Mouse (Mus musculus) CH12.LX (cell line): ENCODE data around the gene Gm9803. TPM values are rescaled to one million over a fixed set of nuclear protein-coding genes. Genes with fewer than 3 reads are reported as not detected.

Source experiments
- DNase-seq: peaks from one replicate; pipeline ENCODE4 v3.0.0-alpha.2; 2013; ENCODE audit errors: extremely low read depth
- H3K27ac ChIP-seq: 2 replicates; pipeline ENCODE4 v1.5.1; 2012; ENCODE audit warnings: low read depth, mild to moderate bottlenecking, control low read depth, moderate library complexity; ENCODE audit not compliant: insufficient read depth
- H3K27me3 ChIP-seq: replicated peaks from 2 replicates; pipeline ENCODE3; 2012; ENCODE audit warnings: inconsistent platforms
- H3K36me3 ChIP-seq, 2 experiments: replicated peaks in 1 of 2; 2 replicates each; pipeline versions ENCODE3 to v1.6.1; 2012; ENCODE audit warnings: inconsistent platforms in 1 of 2, low read length in 1 of 2, mild to moderate bottlenecking in 1 of 2, mixed read lengths in 1 of 2, moderate library complexity in 1 of 2; ENCODE audit not compliant: control insufficient read depth in 1 of 2, insufficient read depth in 1 of 2
- H3K4me1 ChIP-seq, 2 experiments: 2 replicates each; pipeline ENCODE4 v1.6.1; 2012; ENCODE audit warnings: inconsistent platforms in 1 of 2, moderate library complexity in 1 of 2; ENCODE audit not compliant: insufficient read depth in 2 of 2, control insufficient read depth in 1 of 2
- H3K4me2 ChIP-seq: 2 replicates; pipeline ENCODE4 v1.6.1; 2012; ENCODE audit warnings: low read depth, mild to moderate bottlenecking, control low read depth; ENCODE audit not compliant: poor library complexity, insufficient read depth, severe bottlenecking
- H3K4me3 ChIP-seq, 3 experiments: fragments of 150-350 bp in 1 of 3; sonication (generic) in 1 of 3; replicated peaks in 1 of 3; 2 replicates each; pipeline versions ENCODE3 to v1.5.1; 2011 to 2012; ENCODE audit warnings: low read depth in 2 of 3, low read length in 2 of 3, mild to moderate bottlenecking in 2 of 3, moderate library complexity in 2 of 3, control low read depth in 1 of 3, improper control_type of control experiment in 1 of 3, inconsistent platforms in 1 of 3, mixed read lengths in 1 of 3; ENCODE audit not compliant: poor library complexity in 1 of 3
- H3K79me2 ChIP-seq: replicated peaks from 2 replicates; pipeline ENCODE4 v1.6.1; 2012; ENCODE audit warnings: mild to moderate bottlenecking, moderate library complexity; ENCODE audit not compliant: control insufficient read depth, poor library complexity, insufficient read depth, severe bottlenecking; ENCODE audit errors: extremely low read depth
- H3K9ac ChIP-seq: 2 replicates; pipeline ENCODE4 v1.6.1; 2012; ENCODE audit warnings: low read depth, mild to moderate bottlenecking, control low read depth, moderate library complexity; ENCODE audit not compliant: insufficient read depth
- H3K9me3 ChIP-seq: replicated peaks from 2 replicates; pipeline ENCODE3; 2012; ENCODE audit warnings: low read length, inconsistent platforms, mixed read lengths
- BHLHE40 ChIP-seq: IDR thresholded peaks from 2 replicates; pipeline ENCODE4 v1.6.1; 2011; ENCODE audit warnings: mild to moderate bottlenecking, low read depth, low read length, improper control_type of control experiment
- CHD1 ChIP-seq: IDR thresholded peaks from 2 replicates; pipeline ENCODE4 v1.6.1; 2012; ENCODE audit warnings: low read depth, low read length, improper control_type of control experiment, inconsistent platforms
- CHD2 ChIP-seq: IDR thresholded peaks from 2 replicates; pipeline ENCODE4 v1.6.1; 2011; ENCODE audit warnings: low read length, improper control_type of control experiment
- CTCF ChIP-seq, 2 experiments: IDR thresholded peaks in 1 of 2; conservative IDR thresholded peaks in 1 of 2; 2 replicates each; pipeline ENCODE4 v1.5.1; 2011 to 2012; ENCODE audit warnings: low read depth in 2 of 2, low read length in 2 of 2, improper control_type of control experiment in 1 of 2, inconsistent platforms in 1 of 2, mild to moderate bottlenecking in 1 of 2, moderate library complexity in 1 of 2
- E2F4 ChIP-seq: IDR thresholded peaks from 2 replicates; pipeline ENCODE4 v1.6.1; 2011; ENCODE audit warnings: low read depth, low read length, improper control_type of control experiment; ENCODE audit not compliant: insufficient replicate concordance
- ELF1 ChIP-seq: IDR thresholded peaks from 2 replicates; pipeline ENCODE4 v1.6.1; 2014; ENCODE audit warnings: low read depth, mild to moderate bottlenecking, inconsistent platforms, low read length, improper control_type of control experiment
- EP300 ChIP-seq: IDR thresholded peaks from 2 replicates; pipeline ENCODE4 v1.6.1; 2011; ENCODE audit warnings: low read length, improper control_type of control experiment
- ETS1 ChIP-seq: conservative IDR thresholded peaks from 2 replicates; pipeline ENCODE4 v1.6.1; 2012; ENCODE audit warnings: low read depth, mild to moderate bottlenecking, inconsistent platforms, low read length, improper control_type of control experiment, moderate library complexity
- GABPA ChIP-seq: IDR thresholded peaks from 2 replicates; pipeline ENCODE4 v1.6.1; 2012; ENCODE audit warnings: low read depth, low read length, improper control_type of control experiment, inconsistent platforms; ENCODE audit not compliant: insufficient replicate concordance
- HCFC1 ChIP-seq: IDR thresholded peaks from 2 replicates; pipeline ENCODE4 v1.6.1; 2012; ENCODE audit warnings: low read depth, mild to moderate bottlenecking, inconsistent platforms, low read length, improper control_type of control experiment
- IRF4 ChIP-seq: IDR thresholded peaks from 2 replicates; pipeline ENCODE4 v1.6.1; 2014; ENCODE audit warnings: low read depth, mild to moderate bottlenecking, inconsistent platforms, low read length, improper control_type of control experiment
- JUN ChIP-seq: IDR thresholded peaks from 2 replicates; pipeline ENCODE4 v1.6.1; 2011; ENCODE audit warnings: low read depth, mild to moderate bottlenecking, low read length, improper control_type of control experiment, moderate library complexity; ENCODE audit not compliant: insufficient read depth
- JUND ChIP-seq: conservative IDR thresholded peaks from 2 replicates; pipeline ENCODE4 v1.6.1; 2011; ENCODE audit warnings: low read depth, low read length, improper control_type of control experiment
- KAT2A ChIP-seq: IDR thresholded peaks from 2 replicates; pipeline ENCODE4 v1.6.1; 2012; ENCODE audit warnings: low read length, improper control_type of control experiment, inconsistent platforms; ENCODE audit not compliant: insufficient replicate concordance
- MAFK ChIP-seq: IDR thresholded peaks from 2 replicates; pipeline ENCODE4 v1.6.1; 2011; ENCODE audit warnings: low read length, improper control_type of control experiment; ENCODE audit not compliant: insufficient replicate concordance
- MAX ChIP-seq: IDR thresholded peaks from 2 replicates; pipeline ENCODE4 v1.6.1; 2011; ENCODE audit warnings: low read length, improper control_type of control experiment
- MAZ ChIP-seq: IDR thresholded peaks from 2 replicates; pipeline ENCODE4 v1.6.1; 2012; ENCODE audit warnings: low read depth, mild to moderate bottlenecking, inconsistent platforms, low read length, improper control_type of control experiment, moderate library complexity
- MEF2A ChIP-seq: IDR thresholded peaks from 2 replicates; pipeline ENCODE4 v1.6.1; 2014; ENCODE audit warnings: low read depth, mild to moderate bottlenecking, inconsistent platforms, low read length, improper control_type of control experiment, borderline replicate concordance
- MXI1 ChIP-seq: IDR thresholded peaks from 2 replicates; pipeline ENCODE4 v1.6.1; 2011; ENCODE audit warnings: mild to moderate bottlenecking, low read depth, low read length, improper control_type of control experiment
- MYC ChIP-seq: IDR thresholded peaks from 2 replicates; pipeline ENCODE4 v1.6.1; 2011; ENCODE audit warnings: low read depth, mild to moderate bottlenecking, improper control_type of control experiment, low read length
- NELFE ChIP-seq: IDR thresholded peaks from 2 replicates; pipeline ENCODE4 v1.6.1; 2011; ENCODE audit warnings: low read depth, low read length, improper control_type of control experiment
- NRF1 ChIP-seq: IDR thresholded peaks from 2 replicates; pipeline ENCODE4 v1.6.1; 2014; ENCODE audit warnings: low read depth, mild to moderate bottlenecking, inconsistent platforms, low read length, improper control_type of control experiment, moderate library complexity
- PAX5 ChIP-seq: IDR thresholded peaks from 2 replicates; pipeline ENCODE4 v1.6.1; 2012; ENCODE audit warnings: low read length, inconsistent platforms, mixed read lengths
- POLR2A ChIP-seq: IDR thresholded peaks from 2 replicates; pipeline ENCODE4 v1.6.1; 2011; ENCODE audit warnings: low read depth, mild to moderate bottlenecking, improper control_type of control experiment, low read length
- POLR2AphosphoS2 ChIP-seq: IDR thresholded peaks from 2 replicates; pipeline ENCODE4 v1.6.1; 2011; ENCODE audit warnings: low read depth, low read length, improper control_type of control experiment
- RAD21 ChIP-seq: IDR thresholded peaks from 2 replicates; pipeline ENCODE4 v1.6.1; 2011; ENCODE audit warnings: low read depth, mild to moderate bottlenecking, low read length, improper control_type of control experiment, moderate library complexity
- RCOR1 ChIP-seq: conservative IDR thresholded peaks from 2 replicates; pipeline ENCODE4 v1.6.1; 2012; ENCODE audit warnings: low read depth, mild to moderate bottlenecking, inconsistent platforms, low read length, improper control_type of control experiment
- SIN3A ChIP-seq: IDR thresholded peaks from 2 replicates; pipeline ENCODE4 v1.6.1; 2012; ENCODE audit warnings: low read length, improper control_type of control experiment, inconsistent platforms
- SMC3 ChIP-seq: IDR thresholded peaks from 2 replicates; pipeline ENCODE4 v1.6.1; 2011; ENCODE audit warnings: low read depth, low read length, improper control_type of control experiment
- TBP ChIP-seq: conservative IDR thresholded peaks from 2 replicates; pipeline ENCODE4 v1.6.1; 2011; ENCODE audit warnings: low read depth, low read length, improper control_type of control experiment
- TCF12 ChIP-seq: IDR thresholded peaks from 2 replicates; pipeline ENCODE4 v1.6.1; 2014; ENCODE audit warnings: low read depth, mild to moderate bottlenecking, inconsistent platforms, low read length, improper control_type of control experiment
- UBTF ChIP-seq: IDR thresholded peaks from 2 replicates; pipeline ENCODE4 v1.6.1; 2012; ENCODE audit warnings: low read depth, mild to moderate bottlenecking, inconsistent platforms, low read length, improper control_type of control experiment, moderate library complexity
- USF1 ChIP-seq: IDR thresholded peaks from 2 replicates; pipeline ENCODE4 v1.6.1; 2014; ENCODE audit warnings: low read depth, mild to moderate bottlenecking, inconsistent platforms, low read length, improper control_type of control experiment
- USF2 ChIP-seq: conservative IDR thresholded peaks from 2 replicates; pipeline ENCODE4 v1.6.1; 2011; ENCODE audit warnings: low read depth, low read length, improper control_type of control experiment
- ZC3H11A ChIP-seq: IDR thresholded peaks from 2 replicates; pipeline ENCODE4 v1.6.1; 2012; ENCODE audit warnings: low read depth, mild to moderate bottlenecking, inconsistent platforms, low read length, improper control_type of control experiment
- ZKSCAN1 ChIP-seq: IDR thresholded peaks from 2 replicates; pipeline ENCODE4 v1.6.1; 2012; ENCODE audit warnings: low read depth, inconsistent platforms, low read length, improper control_type of control experiment, borderline replicate concordance
- ZMIZ1 ChIP-seq: IDR thresholded peaks from 2 replicates; pipeline ENCODE4 v1.6.1; 2012; ENCODE audit warnings: low read depth, mild to moderate bottlenecking, inconsistent platforms, low read length, improper control_type of control experiment
- ZNF384 ChIP-seq: IDR thresholded peaks from 2 replicates; pipeline ENCODE4 v1.6.1; 2012; ENCODE audit warnings: low read depth, low read length, improper control_type of control experiment, inconsistent platforms
- dilution Hi-C: fragments of 300-500 bp; cut with MboI; formaldehyde crosslinking; loops from 2 replicates; pipeline ENCODE4 v1.14.3; 2020; ENCODE audit warnings: low sequenced_read_pairs; ENCODE audit not compliant: extremely low pct_unique_long_range_greater_than_20kb, extremely low pct_ligation_motif_present
- in situ Hi-C: fragments of 300-500 bp; cut with MboI; formaldehyde crosslinking; loops from 3 replicates; pipeline ENCODE4 v1.14.3; 2019; ENCODE audit warnings: low sequenced_read_pairs, low pct_ligation_motif_present, low pct_unique_long_range_greater_than_20kb, mixed read lengths
- polyA plus RNA-seq: library from polyadenylated mRNA; unstranded; fragments of >175 nt; gene quantifications from 2 replicates; pipeline ENCODE4 v1.2.1, GENCODE M21; 2012; ENCODE audit warnings: low read depth; ENCODE audit not compliant: insufficient read length
- total RNA-seq, 2 experiments: library from RNA; depleted of rRNA; stranded (reverse); fragments of 300-350 nt in 1 of 2; fragments of >200 nt in 1 of 2; gene quantifications; 2 replicates each; pipeline ENCODE4 v1.2.3; 2012 to 2014

The Gm9803 gene
- total and polyA plus RNA-seq, 3 experiments = 23.2 to 120 (median 99.7) TPM

DNA sequence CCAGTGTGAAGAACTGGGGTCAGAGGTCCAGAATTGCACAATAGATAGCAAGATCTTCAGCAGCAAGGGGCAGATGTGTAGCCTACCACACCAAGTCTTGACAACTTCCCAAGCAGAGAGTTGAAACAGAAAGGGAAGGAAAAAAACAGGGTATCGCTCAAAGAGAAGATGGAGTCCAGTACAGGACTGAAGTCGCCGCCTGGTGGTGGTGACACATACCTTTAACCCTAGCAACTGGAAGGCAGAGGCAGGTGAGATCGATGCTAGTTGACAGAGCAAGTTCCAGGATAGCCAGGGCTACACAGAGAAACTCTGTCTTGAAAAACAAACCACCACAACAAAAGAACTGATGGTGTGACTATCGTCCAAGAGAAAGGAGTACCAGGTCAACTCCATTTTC is 25.5 kb downstream of the Gm9803 start:
- Histone ChIP-seq H3K4me1 (peaks cover 0 to 9% of the 10 kb centered on the region in 2 experiments; a peak in 2 of 4 replicates), H3K9me3 (peaks cover 5% of the 10 kb centered on the region), H3K4me2 (peak overlapping the region; percentile 61; the same call in 1 of the 2 replicates), H3K36me3 (no peaks in the 10 kb centered on the region), H3K9ac (peak overlapping the region; percentile 27; the same call in 1 of the 2 replicates), H3K27ac (no peak overlapping the region), H3K4me3 (no peak overlapping the region), H3K79me2 (no peaks in the 10 kb centered on the region), H3K27me3 (no peaks in the 10 kb centered on the region)
- DNase-seq = peak; percentile 58
- dilution Hi-C loops = no loop called here
- TF ChIP-seq ELF1 (peak; percentile 15; the same call in 1 of the 2 replicates), BHLHE40 (no peak), JUND (peak; percentile 29; the same call in 1 of the 2 replicates), CTCF (conservative IDR thresholded peaks at IDR 0.05 in 1 of 2, IDR thresholded peaks at IDR 0.05 in 1 of 2; ENCODE audit: low read depth in 2 of 2, low read length in 2 of 2) (peak; percentile 32 to 86), KAT2A (no peak), UBTF (peak; percentile 46; the same call in 1 of the 2 replicates), GABPA (no peak), MAFK (no peak), RAD21 (peak; percentile 72), CHD1 (no peak), CHD2 (no peak), ZKSCAN1 (no peak), MAX (no peak), POLR2A (0 out of 2 replicates have a peak, but pooled peaks have one; percentile 22), EP300 (no peak), POLR2AphosphoS2 (no peak), MYC (0 out of 2 replicates have a peak, but pooled peaks have one; percentile 41), SIN3A (no peak), ZC3H11A (peak; percentile 5; the same call in 1 of the 2 replicates), SMC3 (peak; percentile 77), MEF2A (no peak), MXI1 (no peak), MAZ (no peak), NELFE (no peak), ZMIZ1 (no peak), ETS1 (no peak), JUN (no peak), RCOR1 (no peak), ZNF384 (peak; percentile 78), HCFC1 (no peak), E2F4 (0 out of 2 replicates have a peak, but pooled peaks have one; percentile 9), USF1 (no peak), PAX5 (no peak), TCF12 (peak; percentile 43; the same call in 1 of the 2 replicates), NRF1 (peak; percentile 28; the same call in 1 of the 2 replicates), TBP (0 out of 2 replicates have a peak, but pooled peaks have one; percentile 31), USF2 (no peak), IRF4 (peak; percentile 43; the same call in 1 of the 2 replicates)
- in situ Hi-C loops = no loop called here
